Mouse (Mus musculus) spleen, adult 12 weeks (tissue): ENCODE data around the gene Gabbr1.

Experiments
- DNase-seq: peaks from one replicate; pipeline ENCODE4 v3.0.0; 2022; ENCODE audit warnings: low spot score

Gabbr1 gene

GRCm38 (mm10) chr17:37044651-37045244 is 1.0 kb upstream of the Gabbr1 start:
- DNase-seq = no peak

- no peak for DNase-seq
Observed at GRCm38 (mm10) chr17:37046312-37047112, 746 bp downstream of the Gabbr1 start.

GRCm38 (mm10) chr17:37047332-37047976 is 1.7 kb downstream of the Gabbr1 start:
- no peak for DNase-seq

- DNase-seq = no peak
Observed at GRCm38 (mm10) chr17:37047981-37048380, 2.2 kb downstream of the Gabbr1 start.

- no peak for DNase-seq
Observed at GRCm38 (mm10) chr17:37048383-37048782, 2.6 kb downstream of the Gabbr1 start.

GRCm38 (mm10) chr17:37049570-37050310 is 4.0 kb downstream of the Gabbr1 start:
- no peak for DNase-seq

- no peak for DNase-seq
Observed at GRCm38 (mm10) chr17:37050399-37050798, 4.6 kb downstream of the Gabbr1 start.

- DNase-seq = no peak
Observed at GRCm38 (mm10) chr17:37050876-37051275, 5.1 kb downstream of the Gabbr1 start.

- DNase-seq = no peak
Observed at GRCm38 (mm10) chr17:37051745-37052144, 6.0 kb downstream of the Gabbr1 start.

GRCm38 (mm10) chr17:37056957-37057356 is 11.2 kb downstream of the Gabbr1 start:
- DNase-seq = no peak

- DNase-seq = no peak
Observed at GRCm38 (mm10) chr17:37061435-37061834, 15.7 kb downstream of the Gabbr1 start.

GRCm38 (mm10) chr17:37062101-37062641 is 16.4 kb downstream of the Gabbr1 start:
- no peak for DNase-seq

GRCm38 (mm10) chr17:37063063-37063462 is 17.3 kb downstream of the Gabbr1 start:
- no peak for DNase-seq

- DNase-seq = no peak
Observed at GRCm38 (mm10) chr17:37063686-37064495, 18.1 kb downstream of the Gabbr1 start.

- no peak for DNase-seq
Observed at GRCm38 (mm10) chr17:37065993-37066392, 20.2 kb downstream of the Gabbr1 start.

- DNase-seq = no peak
Observed at GRCm38 (mm10) chr17:37067861-37068260, 22.1 kb downstream of the Gabbr1 start.

- DNase-seq = no peak
Observed at GRCm38 (mm10) chr17:37070121-37070520, 24.4 kb downstream of the Gabbr1 start.

- DNase-seq = no peak
Observed at GRCm38 (mm10) chr17:37072080-37072729, 26.4 kb downstream of the Gabbr1 start.

GRCm38 (mm10) chr17:37072730-37073276 is 27.0 kb downstream of the Gabbr1 start:
- DNase-seq = no peak

- no peak for DNase-seq
Observed at GRCm38 (mm10) chr17:37075181-37075580, 29.4 kb downstream of the Gabbr1 start.
